Mouse (Mus musculus): ENCODE measurements around the gene Etv6. TPM values are rescaled to one million over a fixed set of nuclear protein-coding genes. Genes with fewer than 3 reads are reported as not detected.

Etv6 gene
- polyA plus RNA-seq, 1 experiment from 2014 or later = 14.5 TPM

DNA sequence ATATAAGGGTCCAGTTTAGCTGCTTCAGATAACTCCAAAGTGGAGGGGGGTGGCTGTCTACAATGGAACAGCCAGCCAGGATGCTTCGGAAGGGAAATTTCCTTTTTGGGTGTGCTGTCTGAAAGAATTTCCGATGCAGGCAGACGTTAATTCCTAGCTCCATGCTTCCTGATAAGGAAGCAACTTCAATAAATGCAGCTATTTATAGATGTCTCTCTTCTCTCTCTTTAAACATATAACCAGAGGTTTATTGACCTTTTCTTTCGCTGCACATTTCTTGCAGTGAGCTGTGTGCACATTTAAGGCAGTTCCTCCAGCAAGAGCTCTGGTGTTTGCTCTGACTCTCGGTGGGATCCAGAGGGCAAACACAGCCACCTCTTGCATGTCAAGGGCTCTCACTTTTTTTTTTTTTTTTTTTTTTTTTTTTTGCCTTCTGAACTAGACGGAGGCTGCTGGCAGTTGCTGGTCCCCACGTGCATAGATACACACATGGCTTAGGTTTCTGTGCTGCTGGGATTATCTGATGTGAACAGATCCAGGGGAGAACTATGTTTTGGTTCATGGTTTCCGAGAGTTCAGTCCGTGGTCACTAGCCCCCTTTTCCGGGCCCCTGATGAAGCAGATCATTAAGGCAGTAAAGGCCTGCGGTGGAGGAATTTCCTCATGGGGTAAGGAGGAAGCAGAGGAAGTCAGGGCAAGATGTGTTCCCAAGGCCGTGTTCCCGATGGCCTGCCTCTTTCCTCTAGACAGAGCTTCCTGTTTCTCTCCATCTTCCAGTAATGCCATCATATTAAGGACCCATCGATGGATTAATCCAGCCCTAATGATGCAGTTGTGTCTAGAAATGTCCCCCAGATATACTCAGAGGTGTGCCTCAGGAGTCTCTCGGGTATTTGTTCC lies 109.0 kb downstream of the Etv6 start:
- H3K9ac ChIP-seq (ENCODE audit: low read length) = no peak overlapping the region; the same call in 1 of the 2 replicates
- H3K36me3 ChIP-seq (ENCODE audit: control insufficient read depth, insufficient read depth, low read length) = peaks cover 7% of the 10 kb centered on the region; the same call in 1 of the 2 replicates
- H3K27ac ChIP-seq (replicated peaks in 1 of 2; ENCODE audit: control insufficient read depth in 1 of 2, insufficient read depth in 1 of 2, low read depth in 2 of 2, low read length in 2 of 2) = peak overlapping the region; percentile 92
- peak; percentile 55 for ATAC-seq (ENCODE audit: insufficient number of reproducible peaks, insufficient read depth, low FRiP score, low read depth)
- no peak overlapping the region for H3K4me3 ChIP-seq (ENCODE audit: control insufficient read depth in 1 of 2, insufficient read depth in 1 of 2, low read depth in 1 of 2, low read length in 2 of 2)
- peaks cover 37 to 84% of the 10 kb centered on the region in 2 experiments for H3K4me1 ChIP-seq (ENCODE audit: control insufficient read depth in 2 of 2, insufficient read depth in 2 of 2, low read length in 2 of 2)
- H3K4me2 ChIP-seq (ENCODE audit: low read length) = peak overlapping the region; percentile 43
- no peaks in the 10 kb centered on the region for H3K9me3 ChIP-seq (ENCODE audit: control insufficient read depth, low read length)
- WGBS = 32% methylated on average over 15 of the region's 15 CpGs
- H3K27me3 ChIP-seq (ENCODE audit: control insufficient read depth, insufficient read depth, low read length) = no peaks in the 10 kb centered on the region

DNA sequence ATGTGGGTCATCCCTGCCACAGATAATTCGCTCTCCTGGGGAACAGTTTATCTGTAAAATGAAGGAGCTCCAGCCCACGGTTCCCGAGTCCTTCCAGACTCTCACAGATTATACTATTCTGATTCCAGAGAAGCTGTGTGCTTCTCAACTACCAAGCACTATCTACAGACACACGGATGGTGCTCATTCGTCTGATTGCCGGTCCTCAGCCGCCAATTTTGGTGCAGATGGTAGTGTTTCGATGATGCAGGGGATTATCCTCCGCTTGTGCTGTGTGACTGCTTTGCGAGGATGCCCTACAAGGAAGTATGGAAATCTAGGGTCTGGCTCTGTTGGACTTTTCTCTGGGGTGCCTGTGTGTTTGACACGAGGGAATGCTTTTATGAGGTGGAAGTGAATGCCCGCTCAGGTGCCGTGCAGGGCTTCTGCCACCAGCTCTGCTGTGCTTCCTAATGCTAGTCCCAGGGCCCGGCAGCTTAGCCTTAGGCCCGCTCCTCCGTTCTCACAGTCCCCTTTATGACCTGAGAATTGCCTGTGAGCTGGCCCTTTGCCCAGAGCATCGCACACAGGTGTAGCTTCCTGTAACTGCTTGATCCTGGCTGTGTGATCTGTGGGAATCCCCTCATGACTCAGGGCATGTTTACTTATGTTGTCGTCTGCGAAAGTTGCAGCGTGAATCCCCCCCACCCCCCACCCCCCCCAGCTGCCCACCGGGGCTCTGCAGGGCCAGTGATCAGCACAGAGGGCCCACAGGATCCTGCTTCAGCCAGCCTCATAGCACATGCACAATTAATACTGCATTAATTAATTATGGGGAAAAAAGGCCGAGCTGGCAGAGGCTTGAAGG lies 112.3 kb downstream of the Etv6 start:
- ATAC-seq (ENCODE audit: insufficient number of reproducible peaks, insufficient read depth, low FRiP score, low read depth) = no peak
- Histone ChIP-seq H3K9me3 (ENCODE audit: control insufficient read depth, low read length) (no peaks in the 10 kb centered on the region), H3K4me2 (ENCODE audit: low read length) (no peak overlapping the region), H3K27ac (replicated peaks in 1 of 2; ENCODE audit: control insufficient read depth in 1 of 2, insufficient read depth in 1 of 2, low read depth in 2 of 2, low read length in 2 of 2) (no peak overlapping the region; a peak in 1 of 4 replicates), H3K27me3 (ENCODE audit: control insufficient read depth, insufficient read depth, low read length) (no peaks in the 10 kb centered on the region), H3K4me3 (ENCODE audit: control insufficient read depth in 1 of 2, insufficient read depth in 1 of 2, low read depth in 1 of 2, low read length in 2 of 2) (no peak overlapping the region), H3K4me1 (ENCODE audit: control insufficient read depth in 2 of 2, insufficient read depth in 2 of 2, low read length in 2 of 2) (peaks cover 46 to 89% of the 10 kb centered on the region in 2 experiments), H3K9ac (ENCODE audit: low read length) (peak overlapping the region; percentile 26), H3K36me3 (ENCODE audit: control insufficient read depth, insufficient read depth, low read length) (peaks cover 3% of the 10 kb centered on the region; the same call in 1 of the 2 replicates)
- 50% methylated on average over 22 of the region's 22 CpGs for WGBS

GRCm38 (mm10) chr6:134148443-134148942 lies 113.0 kb downstream of the Etv6 start:
- Histone ChIP-seq H3K36me3 (ENCODE audit: control insufficient read depth, insufficient read depth, low read length) (peaks cover 3% of the 10 kb centered on the region; the same call in 1 of the 2 replicates), H3K4me2 (ENCODE audit: low read length) (no peak overlapping the region), H3K27ac (replicated peaks in 1 of 2; ENCODE audit: control insufficient read depth in 1 of 2, insufficient read depth in 1 of 2, low read depth in 2 of 2, low read length in 2 of 2) (0 out of 4 replicates have a peak overlapping the region, but pooled peaks of 1 of the 2 experiments have one; percentile 31), H3K4me3 (ENCODE audit: control insufficient read depth in 1 of 2, insufficient read depth in 1 of 2, low read depth in 1 of 2, low read length in 2 of 2) (no peak overlapping the region), H3K27me3 (ENCODE audit: control insufficient read depth, insufficient read depth, low read length) (no peaks in the 10 kb centered on the region), H3K9me3 (ENCODE audit: control insufficient read depth, low read length) (no peaks in the 10 kb centered on the region), H3K9ac (ENCODE audit: low read length) (peak overlapping the region; percentile 26; the same call in 1 of the 2 replicates), H3K4me1 (ENCODE audit: control insufficient read depth in 2 of 2, insufficient read depth in 2 of 2, low read length in 2 of 2) (peaks cover 40 to 83% of the 10 kb centered on the region in 2 experiments)
- WGBS = 73% methylated on average over 7 of the region's 7 CpGs
- ATAC-seq (ENCODE audit: insufficient number of reproducible peaks, insufficient read depth, low FRiP score, low read depth) = no peak

GRCm38 (mm10) chr6:134149606-134150005 lies 114.1 kb downstream of the Etv6 start:
- H3K9me3 ChIP-seq (ENCODE audit: control insufficient read depth, low read length) = no peaks in the 10 kb centered on the region
- H3K9ac ChIP-seq (ENCODE audit: low read length) = no peak overlapping the region
- H3K4me3 ChIP-seq (ENCODE audit: control insufficient read depth in 1 of 2, insufficient read depth in 1 of 2, low read depth in 1 of 2, low read length in 2 of 2) = no peak overlapping the region
- H3K4me1 ChIP-seq (ENCODE audit: control insufficient read depth in 2 of 2, insufficient read depth in 2 of 2, low read length in 2 of 2) = peaks cover 32 to 72% of the 10 kb centered on the region in 2 experiments
- WGBS = 91% methylated on average over 7 of the region's 7 CpGs
- no peak overlapping the region for H3K27ac ChIP-seq (replicated peaks in 1 of 2; ENCODE audit: control insufficient read depth in 1 of 2, insufficient read depth in 1 of 2, low read depth in 2 of 2, low read length in 2 of 2)
- ATAC-seq (ENCODE audit: insufficient number of reproducible peaks, insufficient read depth, low FRiP score, low read depth) = no peak
- H3K36me3 ChIP-seq (ENCODE audit: control insufficient read depth, insufficient read depth, low read length) = peaks cover 3% of the 10 kb centered on the region; the same call in 1 of the 2 replicates
- H3K4me2 ChIP-seq (ENCODE audit: low read length) = no peak overlapping the region
- no peaks in the 10 kb centered on the region for H3K27me3 ChIP-seq (ENCODE audit: control insufficient read depth, insufficient read depth, low read length)

- Histone ChIP-seq H3K9ac (ENCODE audit: low read length) (peak overlapping the region; percentile 52; the same call in 1 of the 2 replicates), H3K9me3 (ENCODE audit: control insufficient read depth, low read length) (no peaks in the 10 kb centered on the region), H3K36me3 (ENCODE audit: control insufficient read depth, insufficient read depth, low read length) (peaks cover 3% of the 10 kb centered on the region; the same call in 1 of the 2 replicates), H3K4me2 (ENCODE audit: low read length) (peak overlapping the region; percentile 8; the same call in 1 of the 2 replicates), H3K27me3 (ENCODE audit: control insufficient read depth, insufficient read depth, low read length) (no peaks in the 10 kb centered on the region), H3K4me3 (ENCODE audit: control insufficient read depth in 1 of 2, insufficient read depth in 1 of 2, low read depth in 1 of 2, low read length in 2 of 2) (no peak overlapping the region), H3K27ac (replicated peaks in 1 of 2; ENCODE audit: control insufficient read depth in 1 of 2, insufficient read depth in 1 of 2, low read depth in 2 of 2, low read length in 2 of 2) (peak overlapping the region; percentile 64 to 71), H3K4me1 (ENCODE audit: control insufficient read depth in 2 of 2, insufficient read depth in 2 of 2, low read length in 2 of 2) (peaks cover 33 to 63% of the 10 kb centered on the region in 2 experiments)
- WGBS = 51% methylated on average over 15 of the region's 15 CpGs
- ATAC-seq (ENCODE audit: insufficient number of reproducible peaks, insufficient read depth, low FRiP score, low read depth) = no peak
Measured at GRCm38 (mm10) chr6:134151022-134151680, 115.7 kb downstream of the Etv6 start.

DNA sequence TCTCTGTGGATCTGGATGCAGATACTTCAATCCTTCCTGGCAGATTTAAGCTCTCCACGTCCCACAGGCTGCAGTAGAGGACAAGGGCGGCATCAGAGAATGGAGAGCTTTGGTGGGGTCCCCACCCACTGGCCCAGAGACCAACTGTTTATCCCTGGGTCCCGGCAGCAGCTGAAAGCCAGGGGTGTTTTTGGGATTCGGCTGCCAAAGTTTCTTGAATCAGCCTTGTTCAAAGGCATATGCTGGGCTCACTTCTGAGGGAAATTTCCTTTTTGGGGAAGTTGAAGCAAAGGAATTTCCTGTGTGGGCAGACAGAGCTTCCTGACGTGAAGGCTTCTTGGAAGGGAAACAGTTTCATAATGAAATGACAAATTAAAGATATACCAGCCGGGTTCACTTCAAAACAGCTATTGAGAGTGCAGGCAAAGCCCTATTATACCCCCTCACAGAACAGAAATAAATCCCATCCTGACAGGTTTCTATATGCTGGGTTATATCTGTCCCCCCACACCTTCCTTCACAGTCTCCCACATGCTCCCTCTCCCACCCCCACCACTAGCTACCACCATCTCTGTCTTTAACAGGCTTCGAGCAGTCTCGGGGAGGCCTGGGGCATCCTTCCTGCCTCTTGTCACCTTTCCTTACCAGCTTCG lies 116.5 kb downstream of the Etv6 start:
- ATAC-seq (ENCODE audit: insufficient number of reproducible peaks, insufficient read depth, low FRiP score, low read depth) = no peak
- peak overlapping the region; percentile 64 to 71 for H3K27ac ChIP-seq (replicated peaks in 1 of 2; ENCODE audit: control insufficient read depth in 1 of 2, insufficient read depth in 1 of 2, low read depth in 2 of 2, low read length in 2 of 2)
- peak overlapping the region; percentile 52; the same call in 1 of the 2 replicates for H3K9ac ChIP-seq (ENCODE audit: low read length)
- H3K4me2 ChIP-seq (ENCODE audit: low read length) = peak overlapping the region; percentile 1; the same call in 1 of the 2 replicates
- no peaks in the 10 kb centered on the region for H3K27me3 ChIP-seq (ENCODE audit: control insufficient read depth, insufficient read depth, low read length)
- 32% methylated on average over 9 of the region's 9 CpGs for WGBS
- peaks cover 3% of the 10 kb centered on the region; the same call in 1 of the 2 replicates for H3K36me3 ChIP-seq (ENCODE audit: control insufficient read depth, insufficient read depth, low read length)
- H3K4me3 ChIP-seq (ENCODE audit: control insufficient read depth in 1 of 2, insufficient read depth in 1 of 2, low read depth in 1 of 2, low read length in 2 of 2) = no peak overlapping the region
- H3K9me3 ChIP-seq (ENCODE audit: control insufficient read depth, low read length) = no peaks in the 10 kb centered on the region
- H3K4me1 ChIP-seq (ENCODE audit: control insufficient read depth in 2 of 2, insufficient read depth in 2 of 2, low read length in 2 of 2) = peaks cover 34 to 63% of the 10 kb centered on the region in 2 experiments

Data from heart, embryonic 14.5 days (tissue).